Mouse (Mus musculus) kidney, embryonic 16.5 days (tissue): ENCODE measurements at regions not wholly inside any gene's neighbourhood (a gene's known extent, or its start where the extent isn't known, plus 50 kb on each side); places are given as distances from the start of the nearest gene placed in this dataset.
A peak's percentile ranks its signal among the peaks of the same experiment; 100 is the strongest.

Experiments
- ATAC-seq: fragments of 200-750 bp; cut with Nextera tagmentation; 2 replicates; pipeline ENCODE4 v1.8.0; 2017; ENCODE audit warnings: moderate TSS enrichment; ENCODE audit not compliant: low FRiP score, low TSS enrichment
- H3K27ac ChIP-seq: fragments of 300-500 bp; sonication (generic); 2 replicates; pipeline ENCODE4 v1.5.1; 2014; ENCODE audit warnings: low read length
- H3K27me3 ChIP-seq: fragments of 300-500 bp; sonication (generic); 2 replicates; pipeline ENCODE4 v1.6.1; 2014; ENCODE audit warnings: low read length, control low read depth, mixed read lengths; ENCODE audit not compliant: insufficient read depth
- H3K36me3 ChIP-seq: fragments of 300-500 bp; sonication (generic); 2 replicates; pipeline ENCODE4 v1.6.1; 2014; ENCODE audit warnings: low read length, control low read depth, mixed read lengths; ENCODE audit not compliant: insufficient read depth
- H3K4me1 ChIP-seq: fragments of 300-500 bp; sonication (generic); 2 replicates; pipeline ENCODE4 v1.6.1; 2014; ENCODE audit warnings: low read length, control low read depth, mixed read lengths; ENCODE audit not compliant: insufficient read depth
- H3K4me2 ChIP-seq: fragments of 300-500 bp; sonication (generic); replicated peaks from 2 replicates; pipeline ENCODE4 v1.6.1; 2014; ENCODE audit warnings: low read depth, low read length
- H3K4me3 ChIP-seq: fragments of 300-500 bp; sonication (generic); 2 replicates; pipeline ENCODE4 v1.5.1; 2014; ENCODE audit warnings: mild to moderate bottlenecking, low read length
- H3K9ac ChIP-seq: fragments of 300-500 bp; sonication (generic); replicated peaks from 2 replicates; pipeline ENCODE4 v1.6.1; 2014; ENCODE audit warnings: low read length
- H3K9me3 ChIP-seq: fragments of 300-500 bp; sonication (generic); 2 replicates; pipeline ENCODE4 v1.6.1; 2016; ENCODE audit warnings: low read length, control low read depth
- WGBS: fragments of 180-500 bp; shearing (Covaris S2); extraction: QIAGEN DNeasy Blood & Tissue Kit; methylation state at CpG from one replicate; pipeline ENCODE4 v1.1.7; 2014; 5-methylcytosine and 5-hydroxymethylcytosine counted together

DNA sequence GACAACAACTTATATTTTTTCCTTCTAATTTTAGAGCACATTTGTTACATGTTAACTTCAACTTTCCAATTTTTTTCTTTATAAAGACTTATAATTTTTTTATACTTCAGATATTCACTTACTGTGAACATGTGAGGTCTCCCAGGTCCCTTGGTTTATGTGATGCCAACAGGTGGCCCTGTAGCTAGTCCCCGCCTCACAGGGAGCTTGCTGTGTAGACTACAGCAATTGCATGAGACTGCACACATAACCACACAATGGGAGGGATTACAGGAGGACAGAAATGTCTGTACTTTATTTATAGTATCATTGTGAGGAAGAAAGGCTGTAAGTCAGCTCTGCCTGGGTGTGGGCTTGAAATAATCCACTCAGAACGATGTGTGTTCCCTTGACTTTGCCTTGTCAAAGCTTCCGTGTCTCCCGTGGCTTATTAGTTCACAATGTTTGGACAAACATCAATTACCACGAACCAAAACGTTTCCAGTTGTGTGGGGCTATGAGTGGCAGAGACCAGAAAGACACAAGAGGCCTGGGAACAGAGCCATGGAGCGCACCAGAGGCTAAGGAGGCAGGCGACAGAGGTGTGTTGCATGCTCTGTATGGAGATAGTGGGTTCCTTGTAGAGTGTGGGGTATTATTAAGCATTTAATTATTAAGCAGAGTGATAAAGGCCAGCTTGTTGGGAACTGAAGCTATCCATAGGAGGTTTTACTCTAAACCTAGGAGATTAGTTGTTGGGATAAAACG, 136.6 kb upstream of the Gm5148 start:
- no peak overlapping the region for H3K9ac ChIP-seq
- H3K27ac ChIP-seq, result no peak overlapping the region
- H3K4me3 ChIP-seq, result no peak overlapping the region
- no peak overlapping the region for H3K4me2 ChIP-seq
- H3K4me1 ChIP-seq, result peaks cover 8% of the 10 kb centered on the region
- ATAC-seq, result no peak
- 61% methylated on average over 9 of the region's 9 CpGs for WGBS
- no peaks in the 10 kb centered on the region for H3K27me3 ChIP-seq
- no peaks in the 10 kb centered on the region for H3K36me3 ChIP-seq
- no peaks in the 10 kb centered on the region for H3K9me3 ChIP-seq

DNA sequence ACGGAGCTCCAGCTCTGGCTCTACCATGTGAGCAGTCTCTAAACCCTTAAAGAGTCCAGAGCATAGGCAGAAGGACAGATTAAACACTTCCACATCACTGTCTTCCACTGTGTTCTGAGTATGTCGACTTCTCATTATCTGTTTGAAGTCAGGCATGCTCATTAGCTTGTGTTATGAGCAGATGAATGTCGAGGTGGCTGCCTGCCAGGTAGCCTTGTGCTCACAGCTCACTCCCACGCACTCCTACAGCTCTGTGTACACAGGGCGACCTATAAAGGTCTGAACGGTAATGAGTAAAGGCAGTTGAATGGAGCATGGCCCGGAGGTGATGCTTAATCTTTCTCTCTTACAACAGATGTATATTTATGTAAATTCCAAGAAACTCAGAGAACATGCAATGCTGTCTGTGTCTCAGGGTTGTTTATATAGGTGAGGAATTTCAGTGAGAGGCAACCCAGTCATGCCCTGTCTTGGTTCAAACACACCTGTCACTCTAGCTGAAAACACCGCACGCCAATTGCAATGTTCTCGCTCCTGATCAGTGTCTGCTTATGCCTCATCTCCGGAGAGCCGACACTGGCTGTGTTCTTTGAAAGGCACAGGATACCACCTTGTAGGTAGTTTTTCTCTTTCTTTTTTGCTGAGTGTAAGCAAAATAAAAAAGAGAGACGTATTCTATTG, 135.9 kb upstream of the Gm5148 start:
- peak; percentile 78 for ATAC-seq
- Histone ChIP-seq H3K36me3 (no peaks in the 10 kb centered on the region), H3K4me3 (no peak overlapping the region), H3K4me1 (peaks cover 8% of the 10 kb centered on the region), H3K4me2 (no peak overlapping the region), H3K9ac (no peak overlapping the region), H3K27me3 (no peaks in the 10 kb centered on the region), H3K9me3 (no peaks in the 10 kb centered on the region), H3K27ac (no peak overlapping the region)
- WGBS, result 38% methylated on average over 13 of the region's 13 CpGs

DNA sequence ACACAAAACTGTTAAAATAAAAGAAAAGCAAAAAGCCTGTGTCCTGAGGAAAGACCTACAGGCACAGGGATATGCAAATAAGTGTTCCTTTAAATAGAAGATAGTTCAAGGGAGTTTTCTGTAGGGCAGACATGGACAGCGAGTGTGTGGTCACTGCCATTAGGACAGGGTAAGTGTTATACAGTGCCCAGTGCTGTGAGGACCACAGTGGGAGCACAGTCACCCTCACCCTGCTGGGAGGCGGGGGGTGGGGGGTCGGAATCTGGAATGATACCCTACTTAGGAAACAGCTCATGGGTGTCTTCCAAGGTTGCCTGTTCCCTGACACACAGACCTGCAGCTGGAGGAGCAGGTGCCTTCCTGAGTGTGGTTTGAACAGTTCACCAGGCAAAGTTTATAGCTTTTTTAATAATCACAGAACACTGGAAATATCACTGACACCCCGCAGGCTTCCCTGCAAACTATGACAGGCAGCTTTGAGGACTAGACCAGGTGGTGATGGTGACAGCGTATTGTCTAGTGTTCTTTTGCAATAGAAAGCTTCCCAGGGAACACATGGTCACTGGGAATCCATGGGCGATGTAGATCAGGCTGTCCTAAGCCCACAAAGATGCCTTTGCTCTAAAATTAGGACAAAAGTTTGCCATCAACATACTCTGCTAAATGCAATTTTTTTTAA, 134.5 kb upstream of the Gm5148 start:
- WGBS, result 91% methylated on average over 6 of the region's 6 CpGs
- no peaks in the 10 kb centered on the region for H3K27me3 ChIP-seq

DNA sequence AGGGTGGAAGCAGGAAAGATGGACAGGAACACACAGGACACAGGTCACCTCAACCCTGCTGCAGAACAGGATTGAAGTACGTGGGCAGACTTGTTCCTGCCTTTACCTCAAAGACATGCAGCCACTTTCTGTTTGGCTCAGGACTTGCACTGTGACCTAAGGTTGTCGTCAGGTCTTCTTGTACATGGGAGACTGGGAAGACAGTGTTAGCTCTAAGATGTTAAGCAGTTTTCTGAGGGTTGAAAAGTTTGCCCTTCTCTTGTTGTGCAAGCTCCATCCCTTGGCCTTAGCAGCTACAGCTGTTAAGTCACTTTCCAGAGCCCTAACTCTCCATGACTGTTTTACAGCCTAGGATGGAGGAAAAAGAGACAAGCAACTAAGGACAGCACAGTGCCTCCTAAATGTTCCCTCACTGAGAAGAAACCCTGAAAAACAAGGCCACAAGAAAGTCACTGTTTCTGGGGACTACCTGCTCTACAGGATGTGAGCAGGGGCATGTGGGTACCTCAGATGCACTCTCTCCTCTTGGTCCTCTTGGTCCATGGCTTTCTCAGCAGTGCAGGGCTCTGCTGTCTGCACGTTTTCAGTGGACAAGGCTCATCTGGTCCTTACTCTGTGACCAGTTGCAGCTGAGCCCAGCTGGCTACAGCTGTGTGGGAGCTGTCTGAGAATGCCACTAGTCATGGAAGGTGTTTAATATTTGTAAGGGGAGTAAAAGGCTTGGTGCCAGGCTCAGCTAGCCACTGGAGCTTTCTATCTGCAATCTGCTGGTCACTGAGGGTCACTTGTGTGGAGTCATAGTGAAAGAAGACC, 122.1 kb upstream of the Gm5148 start:
- H3K4me1 ChIP-seq, result peaks cover 33% of the 10 kb centered on the region
- peak; percentile 91 for ATAC-seq
- H3K27ac ChIP-seq, result peak overlapping the region; percentile 32

More for the DNA sequence above, 134.5 kb upstream of the Gm5148 start:
- Histone ChIP-seq H3K9ac (no peak overlapping the region), H3K4me2 (no peak overlapping the region), H3K27ac (no peak overlapping the region), H3K4me1 (peaks cover 8% of the 10 kb centered on the region), H3K9me3 (no peaks in the 10 kb centered on the region), H3K4me3 (no peak overlapping the region), H3K36me3 (no peaks in the 10 kb centered on the region)
- no peak for ATAC-seq

DNA sequence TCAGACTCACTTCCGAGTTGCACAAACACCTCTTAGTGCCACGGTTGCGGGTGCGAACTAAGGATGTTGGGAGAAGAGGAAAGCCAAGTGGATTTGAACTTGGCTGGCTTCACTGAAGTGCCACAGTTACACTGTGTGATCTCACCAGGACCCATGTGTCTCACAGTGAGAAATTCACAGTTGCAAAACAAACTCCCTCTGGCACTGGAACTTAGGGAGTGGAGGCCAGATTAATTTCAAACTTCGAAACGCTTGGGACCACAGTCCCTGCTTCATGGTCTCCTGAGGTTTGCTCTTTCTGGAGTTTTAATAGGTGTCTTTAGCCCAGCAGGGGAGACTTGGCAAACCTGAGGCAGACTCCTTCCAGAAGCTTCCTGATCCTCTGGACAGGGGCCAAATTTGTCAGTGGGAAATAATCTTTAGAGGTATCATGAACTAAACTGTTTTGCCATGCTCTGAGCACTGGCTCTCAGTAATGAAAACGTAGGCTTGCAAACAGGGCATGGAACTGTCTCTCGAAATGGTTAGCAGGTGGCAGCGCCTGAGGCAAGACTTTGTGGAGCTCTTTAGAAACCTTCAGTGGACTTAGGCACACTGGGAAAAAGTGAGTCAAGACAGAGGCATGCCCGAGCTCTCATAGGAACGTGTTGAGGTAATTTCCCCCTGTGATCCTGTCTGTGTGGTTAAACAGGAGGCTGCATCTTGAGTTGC, 121.2 kb upstream of the Gm5148 start:
- peak overlapping the region; percentile 38; the same call in 1 of the 2 replicates for H3K27ac ChIP-seq
- H3K4me3 ChIP-seq, result no peak overlapping the region
- WGBS, result 66% methylated on average over 11 of the region's 11 CpGs
- peaks cover 33% of the 10 kb centered on the region for H3K4me1 ChIP-seq
- no peak for ATAC-seq
- H3K27me3 ChIP-seq, result no peaks in the 10 kb centered on the region
- no peak overlapping the region for H3K4me2 ChIP-seq
- no peaks in the 10 kb centered on the region for H3K36me3 ChIP-seq
- no peaks in the 10 kb centered on the region for H3K9me3 ChIP-seq
- H3K9ac ChIP-seq, result no peak overlapping the region

More for the DNA sequence above, 122.1 kb upstream of the Gm5148 start:
- Histone ChIP-seq H3K4me3 (no peak overlapping the region), H3K27me3 (no peaks in the 10 kb centered on the region), H3K9ac (no peak overlapping the region), H3K9me3 (no peaks in the 10 kb centered on the region), H3K4me2 (no peak overlapping the region), H3K36me3 (no peaks in the 10 kb centered on the region)
- WGBS, result 24% methylated on average over 3 of the region's 3 CpGs

DNA sequence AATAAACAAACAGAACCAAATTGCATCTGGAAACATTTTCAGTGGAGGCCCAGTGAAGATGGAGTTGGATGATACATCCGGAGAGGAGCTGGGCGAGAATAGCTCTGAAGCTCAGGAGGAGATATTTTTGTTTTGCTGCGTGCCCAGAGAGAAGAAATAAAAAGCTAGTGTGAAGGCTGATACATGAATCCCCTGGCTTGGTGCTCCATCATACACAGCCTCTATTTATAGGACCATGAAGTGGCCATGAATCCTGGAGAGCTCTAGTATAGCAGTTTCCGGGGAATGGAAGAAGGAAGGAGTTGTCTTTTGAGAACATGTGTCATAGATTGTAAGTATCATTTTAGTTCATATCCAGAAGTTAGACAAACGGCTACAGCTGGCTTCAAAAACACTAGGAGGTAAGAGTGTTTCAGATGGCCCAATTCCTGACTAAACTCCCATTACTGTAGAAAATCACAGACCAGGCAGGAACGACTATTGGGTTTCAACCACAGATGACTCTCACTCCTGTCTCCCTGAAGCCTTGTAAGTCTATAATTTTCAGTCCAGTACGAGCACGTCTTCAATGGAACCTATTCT, 120.5 kb upstream of the Gm5148 start:
- no peaks in the 10 kb centered on the region for H3K27me3 ChIP-seq
- peaks cover 33% of the 10 kb centered on the region for H3K4me1 ChIP-seq
- ATAC-seq, result no peak
- H3K36me3 ChIP-seq, result no peaks in the 10 kb centered on the region
- no peaks in the 10 kb centered on the region for H3K9me3 ChIP-seq
- H3K4me2 ChIP-seq, result no peak overlapping the region
- H3K27ac ChIP-seq, result no peak overlapping the region
- no peak overlapping the region for H3K9ac ChIP-seq
- no peak overlapping the region for H3K4me3 ChIP-seq
- 79% methylated on average over 8 of the region's 8 CpGs for WGBS

DNA sequence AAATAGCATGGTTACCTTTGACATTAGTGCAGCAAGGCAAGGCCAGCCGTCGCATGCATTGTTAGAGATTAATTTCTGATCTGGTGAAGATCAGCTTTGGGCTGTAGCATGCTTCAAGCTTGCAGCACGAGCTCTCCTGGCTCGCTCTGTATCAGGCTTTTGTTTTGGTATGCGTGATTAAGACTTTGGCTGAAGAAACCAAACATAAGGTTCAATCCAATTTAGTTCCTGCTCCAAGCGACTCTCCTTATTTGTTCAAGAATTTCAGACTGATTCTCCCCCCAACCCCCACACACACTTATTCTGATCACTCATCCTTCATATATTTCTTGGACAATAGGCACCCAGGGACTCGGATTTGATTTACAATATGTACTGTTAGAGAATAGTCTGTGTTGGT, 118.0 kb upstream of the Gm5148 start:
- WGBS, result 61% methylated on average over 7 of the region's 7 CpGs
- Histone ChIP-seq H3K27ac (no peak overlapping the region), H3K9me3 (no peaks in the 10 kb centered on the region), H3K4me1 (peaks cover 33% of the 10 kb centered on the region), H3K36me3 (no peaks in the 10 kb centered on the region), H3K27me3 (no peaks in the 10 kb centered on the region), H3K9ac (no peak overlapping the region), H3K4me2 (no peak overlapping the region), H3K4me3 (no peak overlapping the region)
- no peak for ATAC-seq

DNA sequence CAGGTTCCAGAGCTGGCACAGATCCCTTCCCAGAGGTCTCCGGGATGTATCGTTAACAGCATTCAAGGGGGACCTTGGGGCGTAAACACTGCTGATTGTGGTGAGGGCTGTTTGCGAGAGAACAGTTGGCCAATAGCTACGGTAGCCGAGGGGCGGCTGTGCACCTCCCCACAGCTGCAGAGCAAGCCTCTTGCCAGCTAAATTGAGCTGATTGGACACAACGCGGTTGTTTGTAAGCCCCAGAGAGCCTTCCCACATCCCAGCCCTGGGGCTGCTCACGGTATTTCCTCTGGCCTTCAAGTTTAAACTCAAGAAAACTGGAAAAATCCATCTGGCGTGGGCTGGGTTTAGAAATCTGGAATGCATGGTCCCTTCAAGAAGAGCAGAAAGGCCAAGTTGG, 114.6 kb upstream of the Gm5148 start:
- H3K4me2 ChIP-seq, result no peak overlapping the region
- WGBS, result 72% methylated on average over 11 of the region's 11 CpGs
- H3K27me3 ChIP-seq, result no peaks in the 10 kb centered on the region
- H3K4me3 ChIP-seq, result no peak overlapping the region
- H3K36me3 ChIP-seq, result no peaks in the 10 kb centered on the region
- H3K9ac ChIP-seq, result no peak overlapping the region
- peaks cover 5% of the 10 kb centered on the region; the same call in 1 of the 2 replicates for H3K4me1 ChIP-seq
- H3K27ac ChIP-seq, result no peak overlapping the region
- no peak for ATAC-seq
- no peaks in the 10 kb centered on the region for H3K9me3 ChIP-seq

DNA sequence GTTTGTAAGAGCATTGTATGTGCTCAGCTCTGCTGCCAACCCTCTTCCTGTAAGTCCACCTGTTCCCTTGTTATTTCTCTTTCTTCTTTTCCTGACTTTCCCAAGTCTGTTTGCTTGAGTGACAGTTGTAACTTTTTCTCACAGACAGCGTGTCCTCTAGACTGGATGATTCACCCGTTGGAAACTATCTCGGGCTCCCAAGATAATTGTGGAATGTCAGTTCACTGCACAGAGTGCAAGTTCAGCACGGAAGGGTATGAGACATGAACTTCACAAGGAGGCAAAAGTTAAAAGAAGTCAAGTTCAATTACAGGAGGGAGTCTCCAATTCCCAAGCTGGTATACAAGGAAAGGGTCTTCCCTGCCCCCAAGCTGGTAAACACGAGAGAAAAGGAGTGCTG, 112.5 kb upstream of the Gm5148 start:
- no peaks in the 10 kb centered on the region for H3K36me3 ChIP-seq
- no peaks in the 10 kb centered on the region for H3K27me3 ChIP-seq
- WGBS, result 49% methylated on average over 5 of the region's 5 CpGs
- no peak overlapping the region for H3K4me3 ChIP-seq
- no peaks in the 10 kb centered on the region for H3K4me1 ChIP-seq
- H3K4me2 ChIP-seq, result no peak overlapping the region
- no peak for ATAC-seq
- no peaks in the 10 kb centered on the region for H3K9me3 ChIP-seq
- H3K9ac ChIP-seq, result no peak overlapping the region
- no peak overlapping the region for H3K27ac ChIP-seq
